Mouse (Mus musculus) liver, embryonic 14.5 days (tissue): ENCODE measurements around the gene Dnajb13.

Experiments
- CTCF ChIP-seq: IDR thresholded peaks from 2 replicates; pipeline ENCODE4 v1.5.1; 2016; ENCODE audit warnings: antibody characterized with exemption, low read depth, control low read depth
- EP300 ChIP-seq: IDR thresholded peaks from 2 replicates; pipeline ENCODE4 v1.6.1; 2016; ENCODE audit warnings: antibody characterized with exemption, low read depth

DNA sequence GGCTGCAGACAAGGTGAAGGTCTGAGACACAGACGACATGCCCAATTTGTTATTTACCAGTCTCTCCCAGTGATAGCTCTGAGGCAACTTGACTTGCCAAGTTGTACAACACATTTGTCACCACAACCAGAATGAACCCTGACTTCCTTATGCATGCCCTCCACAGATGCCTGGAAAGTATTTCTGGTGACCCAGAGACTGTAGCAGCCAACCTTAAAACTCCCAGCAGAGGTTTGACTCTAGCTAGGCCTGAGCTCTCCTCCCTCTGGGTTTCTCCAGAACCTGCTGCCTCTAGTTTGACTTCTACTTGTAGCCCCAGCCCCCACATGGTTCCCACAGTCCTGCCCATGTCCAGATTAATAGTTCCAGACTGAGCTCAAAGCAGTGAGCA lies 43.4 kb downstream of the Dnajb13 start:
- no peak for TF ChIP-seq CTCF
- no peak for TF ChIP-seq EP300
